Mouse (Mus musculus) A20 (cell line): ENCODE measurements at regions not wholly inside any gene's neighbourhood (a gene's known extent, or its start where the extent isn't known, plus 50 kb on each side); places are given as distances from the start of the nearest gene placed in this dataset.
A peak's percentile ranks its signal among the peaks of the same experiment; 100 is the strongest.

Source experiments
- DNase-seq: peaks from one replicate; pipeline ENCODE4 v3.0.0-alpha.2; 2011; ENCODE audit warnings: low read depth, low spot score

- no peak for DNase-seq
Observed at GRCm38 (mm10) chr1:144317560-144317959, 68.5 kb upstream of the Rgs1 start.

- DNase-seq = no peak
Observed at GRCm38 (mm10) chr1:144316251-144316650, 67.2 kb upstream of the Rgs1 start.

- DNase-seq = peak; percentile 68
Observed at GRCm38 (mm10) chr1:144314382-144314781, 65.3 kb upstream of the Rgs1 start.

- DNase-seq = peak; percentile 74
Observed at GRCm38 (mm10) chr1:144313318-144313717, 64.3 kb upstream of the Rgs1 start.

DNA sequence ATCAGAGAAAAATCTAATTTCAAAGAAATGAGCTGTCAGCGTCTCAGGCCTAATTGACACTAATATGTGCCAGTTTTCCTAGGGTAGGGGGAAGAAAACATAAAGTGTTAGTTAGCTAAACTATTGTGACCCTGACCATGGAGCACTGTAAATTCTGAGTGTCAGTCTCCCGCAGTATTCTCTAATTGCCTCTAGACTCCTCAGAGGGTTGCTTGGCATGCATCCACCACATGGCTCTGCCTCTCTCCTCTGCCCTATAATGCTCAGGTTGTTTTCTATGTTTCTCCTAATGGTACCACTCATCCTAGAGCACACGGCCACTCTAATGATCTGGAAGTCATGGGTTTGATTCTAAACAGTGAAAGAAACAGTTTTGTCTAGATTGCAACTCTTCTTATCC is 60.9 kb upstream of the Rgs1 start:
- no peak for DNase-seq

GRCm38 (mm10) chr1:144308313-144308712 is 59.3 kb upstream of the Rgs1 start:
- peak; percentile 76 for DNase-seq

- peak; percentile 64 for DNase-seq
Observed at GRCm38 (mm10) chr1:144307854-144308285, 58.8 kb upstream of the Rgs1 start.

DNA sequence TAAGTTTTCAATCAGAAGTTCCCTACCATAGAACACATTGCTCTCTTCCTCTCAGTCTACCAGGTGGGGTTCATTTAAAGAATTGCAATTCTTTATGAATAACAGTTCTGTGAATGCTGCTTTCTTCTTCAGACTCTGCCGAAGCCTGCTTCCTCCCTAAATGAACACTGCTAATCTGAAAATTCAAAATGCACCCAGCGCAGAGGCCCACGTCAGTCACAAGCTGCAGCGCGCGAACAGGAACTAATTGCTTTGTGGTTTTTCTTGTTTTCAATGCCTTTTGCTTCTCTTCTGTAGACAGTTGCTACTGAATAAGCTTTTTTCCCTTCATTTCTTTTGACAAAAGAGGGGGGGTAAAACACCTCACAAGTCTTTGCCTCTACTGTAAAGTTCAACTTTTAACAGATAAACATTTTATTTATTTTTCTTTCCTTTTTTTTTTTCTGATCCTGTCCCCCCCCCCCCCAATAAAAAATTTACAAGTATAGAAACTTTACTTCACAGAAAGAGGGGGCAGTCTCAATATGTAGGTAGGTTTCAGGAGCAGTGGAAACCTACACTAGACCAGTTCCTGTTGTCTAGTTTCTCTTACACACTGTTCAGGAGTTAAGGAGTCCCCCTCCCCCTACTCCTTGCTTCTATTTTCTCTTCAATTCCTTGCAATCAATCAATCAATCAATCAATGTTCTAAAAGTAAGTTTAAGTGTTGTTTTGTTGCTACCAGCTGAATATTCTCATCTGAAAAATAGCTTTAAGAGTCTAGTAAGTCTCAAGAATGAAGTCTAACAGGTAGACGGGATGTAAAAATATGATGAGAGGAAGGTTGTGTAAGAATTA is 58.2 kb upstream of the Rgs1 start:
- DNase-seq = peak; percentile 85

DNA sequence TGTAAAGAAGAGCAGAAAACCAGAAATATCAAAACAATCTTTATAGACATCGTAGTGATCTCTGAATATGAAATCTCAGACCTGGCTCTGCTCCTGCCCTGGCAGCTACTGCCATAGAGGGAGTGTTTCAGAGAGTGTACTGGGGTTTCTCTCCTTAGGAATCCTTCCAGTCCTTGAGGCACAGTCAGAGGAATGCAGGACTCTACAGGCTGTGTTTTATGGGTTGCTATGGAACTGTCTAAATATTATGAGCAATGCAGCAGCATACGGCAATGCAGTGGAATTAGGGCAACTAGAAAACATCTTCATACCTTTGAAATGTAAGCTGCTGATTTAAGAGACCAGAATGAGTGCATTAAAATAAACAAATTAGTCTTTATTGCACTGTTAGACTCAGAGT is 57.2 kb upstream of the Rgs1 start:
- DNase-seq = no peak

GRCm38 (mm10) chr1:144300670-144301069 is 51.6 kb upstream of the Rgs1 start:
- no peak for DNase-seq
